Mouse (Mus musculus) intestine, embryonic 16.5 days (tissue): ENCODE measurements around the gene Pard3b. TPM values are rescaled to one million over a fixed set of nuclear protein-coding genes. Genes with fewer than 3 reads are reported as not detected.

ENCODE experiments used
- ATAC-seq: fragments of 200-750 bp; cut with Nextera tagmentation; 2 replicates; pipeline ENCODE4 v1.8.0; 2017; ENCODE audit warnings: moderate TSS enrichment, moderate library complexity
- H3K27ac ChIP-seq: fragments of 300-500 bp; sonication (generic); 2 replicates; pipeline ENCODE4 v1.5.1; 2014; ENCODE audit warnings: mild to moderate bottlenecking, low read length
- H3K27me3 ChIP-seq: fragments of 300-500 bp; sonication (generic); replicated peaks from 2 replicates; pipeline ENCODE4 v1.6.1; 2014; ENCODE audit warnings: low read length, control low read depth, mixed read lengths; ENCODE audit not compliant: control insufficient read depth, insufficient read depth
- H3K36me3 ChIP-seq: fragments of 300-500 bp; sonication (generic); 2 replicates; pipeline ENCODE4 v1.6.1; 2014; ENCODE audit warnings: low read length, control low read depth; ENCODE audit not compliant: control insufficient read depth, insufficient read depth
- H3K4me1 ChIP-seq: fragments of 300-500 bp; sonication (generic); 2 replicates; pipeline ENCODE4 v1.6.1; 2014; ENCODE audit warnings: low read length, control low read depth, mixed read lengths; ENCODE audit not compliant: control insufficient read depth, insufficient read depth
- H3K4me2 ChIP-seq: fragments of 300-500 bp; sonication (generic); 2 replicates; pipeline ENCODE4 v1.6.1; 2014; ENCODE audit warnings: low read depth, low read length, control low read depth
- H3K4me3 ChIP-seq: fragments of 300-500 bp; sonication (generic); 2 replicates; pipeline ENCODE4 v1.5.1; 2014; ENCODE audit warnings: mild to moderate bottlenecking, low read length
- H3K9ac ChIP-seq: fragments of 300-500 bp; sonication (generic); 2 replicates; pipeline ENCODE4 v1.6.1; 2014; ENCODE audit warnings: low read depth, low read length
- H3K9me3 ChIP-seq: fragments of 300-500 bp; sonication (generic); 2 replicates; pipeline ENCODE4 v1.6.1; 2016; ENCODE audit warnings: low read length, control low read depth; ENCODE audit not compliant: control insufficient read depth
- WGBS: fragments of 180-500 bp; shearing (Covaris S2); extraction: QIAGEN DNeasy Blood & Tissue Kit; methylation state at CpG from one replicate; pipeline ENCODE4 v1.1.7; 2014; 5-methylcytosine and 5-hydroxymethylcytosine counted together
- polyA plus RNA-seq: library from polyadenylated mRNA; unstranded; fragments of >200 nt; fragmentation: Nextera tagmentation; extraction: Ambion mirVana; gene quantifications from 2 replicates; pipeline ENCODE4 v1.2.1, GENCODE M21; 2015

Gene Pard3b
- polyA plus RNA-seq, 1 experiment from 2014 or later = 22.3 TPM

- no peak for ATAC-seq
- no peaks in the 10 kb centered on the region for H3K27me3 ChIP-seq
- no peaks in the 10 kb centered on the region for H3K36me3 ChIP-seq
- H3K27ac ChIP-seq = no peak overlapping the region
- no peaks in the 10 kb centered on the region for H3K9me3 ChIP-seq
- H3K9ac ChIP-seq = no peak overlapping the region
- peaks cover 4% of the 10 kb centered on the region for H3K4me1 ChIP-seq
- WGBS = 87% methylated on average over 2 of the region's 2 CpGs
- no peak overlapping the region for H3K4me3 ChIP-seq
- no peak overlapping the region for H3K4me2 ChIP-seq
These were observed 786.7 kb downstream of the Pard3b start for GRCm38 (mm10) chr1:62425369-62425768.

DNA sequence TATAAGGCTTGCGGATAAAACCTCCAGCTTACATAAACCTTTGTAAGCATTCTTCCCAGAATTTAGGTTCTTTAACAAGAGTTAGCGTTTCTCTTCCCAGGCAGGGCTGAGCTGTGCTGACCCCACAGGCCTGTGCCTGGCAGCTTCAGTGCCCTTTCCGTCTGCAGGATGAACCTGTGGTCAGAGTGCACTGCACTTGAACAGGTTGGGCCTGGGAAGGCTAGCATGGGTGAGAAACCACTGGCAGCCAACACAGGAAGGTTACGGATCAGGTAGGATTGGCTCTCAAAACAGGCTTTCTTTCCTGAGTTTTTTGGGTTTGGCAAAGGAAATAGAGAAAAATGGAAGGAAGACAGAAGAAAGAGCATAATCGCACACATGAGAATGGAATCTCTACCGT is 790.1 kb downstream of the Pard3b start:
- H3K9ac ChIP-seq = no peak overlapping the region
- H3K9me3 ChIP-seq = no peaks in the 10 kb centered on the region
- no peak for ATAC-seq
- no peaks in the 10 kb centered on the region for H3K36me3 ChIP-seq
- no peak overlapping the region for H3K27ac ChIP-seq
- H3K4me3 ChIP-seq = no peak overlapping the region
- peaks cover 4% of the 10 kb centered on the region for H3K4me1 ChIP-seq
- WGBS = 62% methylated on average over 6 of the region's 6 CpGs
- no peaks in the 10 kb centered on the region for H3K27me3 ChIP-seq
- no peak overlapping the region for H3K4me2 ChIP-seq

- 61% methylated on average over 17 of the region's 17 CpGs for WGBS
- Histone ChIP-seq H3K9me3 (no peaks in the 10 kb centered on the region), H3K36me3 (no peaks in the 10 kb centered on the region), H3K4me2 (no peak overlapping the region), H3K9ac (no peak overlapping the region), H3K4me3 (no peak overlapping the region), H3K27ac (no peak overlapping the region), H3K27me3 (no peaks in the 10 kb centered on the region), H3K4me1 (peaks cover 4% of the 10 kb centered on the region)
- no peak for ATAC-seq
These were observed 790.9 kb downstream of the Pard3b start for GRCm38 (mm10) chr1:62429333-62430182.

GRCm38 (mm10) chr1:62431054-62431453 is 792.4 kb downstream of the Pard3b start:
- H3K27me3 ChIP-seq = no peaks in the 10 kb centered on the region
- ATAC-seq = no peak
- H3K4me1 ChIP-seq = peaks cover 4% of the 10 kb centered on the region
- no peak overlapping the region for H3K27ac ChIP-seq
- H3K4me2 ChIP-seq = no peak overlapping the region
- no peak overlapping the region for H3K4me3 ChIP-seq
- WGBS = 64% methylated on average over 6 of the region's 6 CpGs
- H3K36me3 ChIP-seq = no peaks in the 10 kb centered on the region
- H3K9ac ChIP-seq = no peak overlapping the region
- no peaks in the 10 kb centered on the region for H3K9me3 ChIP-seq

- Histone ChIP-seq H3K9ac (no peak overlapping the region), H3K9me3 (no peaks in the 10 kb centered on the region), H3K27me3 (no peaks in the 10 kb centered on the region), H3K4me3 (no peak overlapping the region), H3K4me2 (no peak overlapping the region), H3K36me3 (no peaks in the 10 kb centered on the region), H3K27ac (no peak overlapping the region), H3K4me1 (peaks cover 2% of the 10 kb centered on the region)
- no peak for ATAC-seq
- 75% methylated on average over 5 of the region's 5 CpGs for WGBS
These were observed 795.3 kb downstream of the Pard3b start for GRCm38 (mm10) chr1:62433891-62434290.

DNA sequence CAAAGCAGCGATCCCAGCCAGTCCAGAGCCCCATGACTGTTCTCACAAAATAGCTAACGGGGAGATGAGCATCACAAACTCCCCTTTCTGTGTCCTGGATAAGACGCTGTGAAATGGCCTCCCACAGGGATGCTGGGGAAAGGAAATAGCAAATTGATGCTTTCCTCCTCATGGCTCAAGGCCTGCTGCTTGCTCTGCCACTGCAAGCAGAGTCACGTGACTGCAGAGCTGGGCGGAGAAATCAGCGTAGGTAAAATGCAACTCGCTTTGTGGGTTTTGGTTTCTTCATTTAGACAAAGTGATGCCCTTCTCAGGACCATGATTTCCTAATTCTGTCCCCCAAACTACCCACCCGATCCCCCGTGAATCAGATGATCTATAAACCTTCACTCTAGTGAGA is 797.2 kb downstream of the Pard3b start:
- no peaks in the 10 kb centered on the region for H3K9me3 ChIP-seq
- H3K4me3 ChIP-seq = no peak overlapping the region
- H3K36me3 ChIP-seq = no peaks in the 10 kb centered on the region
- no peaks in the 10 kb centered on the region for H3K4me1 ChIP-seq
- no peak overlapping the region for H3K27ac ChIP-seq
- H3K27me3 ChIP-seq = no peaks in the 10 kb centered on the region
- H3K4me2 ChIP-seq = no peak overlapping the region
- WGBS = 73% methylated on average over 9 of the region's 9 CpGs
- H3K9ac ChIP-seq = no peak overlapping the region
- ATAC-seq = no peak

DNA sequence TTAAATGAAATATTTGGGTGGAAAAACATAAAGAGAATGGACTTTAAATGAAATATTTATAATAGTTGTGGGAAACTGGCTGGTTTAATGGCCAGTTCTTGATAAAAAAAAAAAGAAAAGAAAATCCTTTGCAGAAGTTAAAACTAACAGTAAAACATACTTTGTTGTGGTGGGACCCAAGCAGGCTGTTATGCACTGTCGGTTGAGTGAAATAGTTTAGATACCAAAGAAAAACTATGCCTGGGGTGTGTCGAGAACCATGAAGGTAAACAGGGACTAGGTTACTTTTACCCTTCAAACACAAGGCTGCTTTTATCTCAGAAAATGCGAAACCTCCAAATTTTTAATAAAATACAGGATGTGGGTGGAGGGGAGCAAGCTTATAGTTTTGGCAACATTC is 797.7 kb downstream of the Pard3b start:
- H3K9ac ChIP-seq = no peak overlapping the region
- no peak overlapping the region for H3K4me2 ChIP-seq
- H3K9me3 ChIP-seq = no peaks in the 10 kb centered on the region
- no peak for ATAC-seq
- no peak overlapping the region for H3K4me3 ChIP-seq
- WGBS = 70% methylated on average over 3 of the region's 3 CpGs
- no peak overlapping the region for H3K27ac ChIP-seq
- no peaks in the 10 kb centered on the region for H3K27me3 ChIP-seq
- no peaks in the 10 kb centered on the region for H3K36me3 ChIP-seq
- H3K4me1 ChIP-seq = no peaks in the 10 kb centered on the region

DNA sequence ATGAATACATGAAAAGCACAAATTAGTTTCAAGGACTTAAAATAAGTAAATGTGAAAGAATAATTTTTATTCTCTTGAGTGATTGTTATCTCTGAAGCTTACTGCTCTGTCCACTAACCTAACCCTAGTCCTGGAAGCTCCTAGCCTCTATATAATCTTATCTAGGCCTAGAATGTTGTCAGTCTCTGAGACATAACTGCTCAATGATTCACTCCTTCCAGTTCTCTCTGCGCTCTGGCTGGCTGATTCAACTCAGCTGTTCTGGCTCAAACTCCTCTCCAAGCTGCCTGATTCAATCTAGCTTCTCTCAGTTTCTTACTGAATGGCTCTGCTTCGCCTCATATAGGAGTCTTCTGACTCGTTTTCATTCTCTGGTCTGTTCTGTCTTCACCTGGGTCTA is 798.9 kb downstream of the Pard3b start:
- no peaks in the 10 kb centered on the region for H3K27me3 ChIP-seq
- no peak overlapping the region for H3K4me2 ChIP-seq
- H3K4me3 ChIP-seq = no peak overlapping the region
- H3K27ac ChIP-seq = no peak overlapping the region
- no peaks in the 10 kb centered on the region for H3K4me1 ChIP-seq
- H3K9ac ChIP-seq = no peak overlapping the region
- no peaks in the 10 kb centered on the region for H3K9me3 ChIP-seq
- 48% methylated on average over 3 of the region's 3 CpGs for WGBS
- no peak for ATAC-seq
- no peaks in the 10 kb centered on the region for H3K36me3 ChIP-seq

DNA sequence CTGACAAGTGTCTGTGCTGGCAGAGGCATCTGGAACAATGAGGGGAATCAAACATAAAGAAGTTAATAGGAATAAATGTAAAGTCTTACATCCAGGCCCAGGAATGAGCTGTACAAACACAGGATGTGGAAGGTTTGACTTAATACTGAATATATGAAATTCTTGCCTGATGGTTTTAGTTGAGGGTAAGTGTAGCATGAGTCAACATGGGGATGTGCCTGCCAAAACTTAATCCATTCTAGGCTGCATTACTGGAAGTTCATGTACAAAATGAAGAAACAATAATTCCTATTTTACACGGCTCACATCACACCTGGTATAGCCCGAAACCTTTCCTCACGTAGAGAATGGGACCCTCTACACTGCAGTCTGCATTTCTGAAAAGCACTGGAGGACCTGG is 805.8 kb downstream of the Pard3b start:
- no peak for ATAC-seq
- H3K4me1 ChIP-seq = no peaks in the 10 kb centered on the region
- no peak overlapping the region for H3K27ac ChIP-seq
- H3K4me2 ChIP-seq = no peak overlapping the region
- no peaks in the 10 kb centered on the region for H3K9me3 ChIP-seq
- 90% methylated on average over 3 of the region's 3 CpGs for WGBS
- H3K9ac ChIP-seq = no peak overlapping the region
- no peaks in the 10 kb centered on the region for H3K27me3 ChIP-seq
- no peak overlapping the region for H3K4me3 ChIP-seq
- H3K36me3 ChIP-seq = no peaks in the 10 kb centered on the region

- Histone ChIP-seq H3K27me3 (no peaks in the 10 kb centered on the region), H3K4me3 (no peak overlapping the region), H3K27ac (no peak overlapping the region), H3K4me2 (no peak overlapping the region), H3K9ac (no peak overlapping the region), H3K4me1 (no peaks in the 10 kb centered on the region), H3K36me3 (no peaks in the 10 kb centered on the region), H3K9me3 (no peaks in the 10 kb centered on the region)
- no peak for ATAC-seq
- 57% methylated on average over 1 of the region's 1 CpGs for WGBS
These were observed 808.2 kb downstream of the Pard3b start for GRCm38 (mm10) chr1:62446818-62447217.
